Mouse (Mus musculus): Measurements from ENCODE around the gene Tmem14a. TPM values are rescaled to one million over a fixed set of nuclear protein-coding genes. Genes with fewer than 3 reads are reported as not detected.
"Not testable (repeated sequence)": the region's sequence is repeated elsewhere in the genome, so short reads cannot be mapped to it uniquely, and the experiment has no call there.

The Tmem14a gene
- polyA plus RNA-seq (2015; fragmentation: Nextera tagmentation; extraction: Ambion mirVana), result 3.7 and 4.9 TPM in 2 replicates

- Histone ChIP-seq H3K9me3 (replicated peaks) (no peaks in the 10 kb centered on the region), H3K4me1 (replicated peaks) (peaks cover 14% of the 10 kb centered on the region), H3K4me2 (peak within 1 kb of the TSS; percentile 69), H3K9ac (peak within 1 kb of the TSS; percentile 76), H3K36me3 (no peaks in the 10 kb centered on the region), H3K27ac (no peak within 1 kb of the TSS), H3K27me3 (no peaks in the 10 kb centered on the region), H3K4me3 (replicated peaks) (peak within 1 kb of the TSS; percentile 68)
- ATAC-seq (ENCODE audit: low read depth) (peak; percentile 87), DNase-seq (peak; percentile 74)
- 0% methylated on average over 17 of the region's 17 CpGs for WGBS (ENCODE audit: insufficient replicate concordance)
These were observed at the start of gene Tmem14a for GRCm38 (mm10) chr1:21218489-21218919. Tmem14a (plus strand) TSS chr1:21218575.

- Histone ChIP-seq H3K4me1 (replicated peaks) (no peaks in the 10 kb centered on the region), H3K27me3 (no peaks in the 10 kb centered on the region), H3K9ac (no peak overlapping the region), H3K4me2 (no peak overlapping the region), H3K4me3 (replicated peaks) (no peak overlapping the region), H3K27ac (no peak overlapping the region), H3K36me3 (no peaks in the 10 kb centered on the region), H3K9me3 (replicated peaks) (no peaks in the 10 kb centered on the region)
- WGBS (ENCODE audit: insufficient replicate concordance), result 85% methylated on average over 6 of the region's 6 CpGs
- ATAC-seq (ENCODE audit: low read depth) (no peak), DNase-seq (no peak)
These were observed 33.2 kb upstream of the Tmem14a start for GRCm38 (mm10) chr1:21185196-21185595.

GRCm38 (mm10) chr1:21206241-21206640 lies 12.1 kb upstream of the Tmem14a start:
- Histone ChIP-seq H3K27me3 (no peaks in the 10 kb centered on the region), H3K4me2 (no peak overlapping the region), H3K4me1 (replicated peaks) (no peaks in the 10 kb centered on the region), H3K4me3 (replicated peaks) (no peak overlapping the region), H3K9ac (no peak overlapping the region), H3K9me3 (replicated peaks) (no peaks in the 10 kb centered on the region), H3K36me3 (no peaks in the 10 kb centered on the region), H3K27ac (no peak overlapping the region)
- no peak for DNase-seq
- no peak for ATAC-seq (ENCODE audit: low read depth)
- WGBS (ENCODE audit: insufficient replicate concordance), result 59% methylated on average over 1 of the region's 1 CpGs

- not testable (repeated sequence) for H3K9me3 ChIP-seq (replicated peaks); DNase-seq; H3K36me3 ChIP-seq; H3K27ac ChIP-seq; H3K27me3 ChIP-seq; H3K4me2 ChIP-seq; H3K4me1 ChIP-seq (replicated peaks); H3K9ac ChIP-seq; H3K4me3 ChIP-seq (replicated peaks)
- WGBS (ENCODE audit: insufficient replicate concordance), result 6% methylated on average over 3 of the region's 3 CpGs
- peak; percentile 26; the same call in 1 of the 2 replicates for ATAC-seq (ENCODE audit: low read depth)
These were observed 4.8 kb upstream of the Tmem14a start for GRCm38 (mm10) chr1:21213537-21213936.

GRCm38 (mm10) chr1:21213991-21214692 lies 4.2 kb upstream of the Tmem14a start:
- 48% methylated on average over 6 of the region's 6 CpGs for WGBS (ENCODE audit: insufficient replicate concordance)
- not testable (repeated sequence) for H3K27ac ChIP-seq; H3K4me2 ChIP-seq; H3K27me3 ChIP-seq; H3K4me3 ChIP-seq (replicated peaks); H3K9me3 ChIP-seq (replicated peaks); H3K9ac ChIP-seq; ATAC-seq (ENCODE audit: low read depth); H3K36me3 ChIP-seq; H3K4me1 ChIP-seq (replicated peaks); DNase-seq

- H3K9me3 ChIP-seq (replicated peaks), result no peaks in the 10 kb centered on the region
- no peak overlapping the region for H3K4me3 ChIP-seq (replicated peaks)
- H3K27ac ChIP-seq, result no peak overlapping the region
- no peaks in the 10 kb centered on the region for H3K36me3 ChIP-seq
- ATAC-seq (ENCODE audit: low read depth) (no peak), DNase-seq (no peak)
- WGBS (ENCODE audit: insufficient replicate concordance), result 76% methylated on average over 6 of the region's 6 CpGs
- no peaks in the 10 kb centered on the region for H3K4me1 ChIP-seq (replicated peaks)
- no peaks in the 10 kb centered on the region for H3K27me3 ChIP-seq
- H3K4me2 ChIP-seq, result no peak overlapping the region
- H3K9ac ChIP-seq, result no peak overlapping the region
These were observed 9.5 kb downstream of the Tmem14a start for GRCm38 (mm10) chr1:21227756-21228395.

- 76% methylated on average over 15 of the region's 15 CpGs for WGBS (ENCODE audit: insufficient replicate concordance)
- not testable (repeated sequence) for H3K9me3 ChIP-seq (replicated peaks); H3K4me2 ChIP-seq; H3K4me1 ChIP-seq (replicated peaks); H3K9ac ChIP-seq; ATAC-seq (ENCODE audit: low read depth); H3K4me3 ChIP-seq (replicated peaks); H3K27me3 ChIP-seq; DNase-seq; H3K27ac ChIP-seq; H3K36me3 ChIP-seq
These were observed 10.7 kb downstream of the Tmem14a start for GRCm38 (mm10) chr1:21228740-21229722.

GRCm38 (mm10) chr1:21230376-21230775 lies 12.0 kb downstream of the Tmem14a start:
- no peaks in the 10 kb centered on the region for H3K36me3 ChIP-seq
- H3K27me3 ChIP-seq, result no peaks in the 10 kb centered on the region
- no peaks in the 10 kb centered on the region for H3K4me1 ChIP-seq (replicated peaks)
- no peak overlapping the region for H3K4me3 ChIP-seq (replicated peaks)
- DNase-seq (no peak), ATAC-seq (ENCODE audit: low read depth) (no peak)
- H3K4me2 ChIP-seq, result no peak overlapping the region
- no peaks in the 10 kb centered on the region for H3K9me3 ChIP-seq (replicated peaks)
- 59% methylated on average over 2 of the region's 2 CpGs for WGBS (ENCODE audit: insufficient replicate concordance)
- no peak overlapping the region for H3K9ac ChIP-seq
- no peak overlapping the region for H3K27ac ChIP-seq

GRCm38 (mm10) chr1:21231744-21232464 lies 13.5 kb downstream of the Tmem14a start:
- DNase-seq (no peak), ATAC-seq (ENCODE audit: low read depth) (peak; percentile 73)
- H3K27ac ChIP-seq, result 0 out of 2 replicates have a peak overlapping the region, but pooled peaks have one; percentile 24

GRCm38 (mm10) chr1:21232516-21232915 lies 14.1 kb downstream of the Tmem14a start:
- no peaks in the 10 kb centered on the region for H3K4me1 ChIP-seq (replicated peaks)
- H3K9me3 ChIP-seq (replicated peaks), result no peaks in the 10 kb centered on the region
- H3K27me3 ChIP-seq, result no peaks in the 10 kb centered on the region
- no peak overlapping the region for H3K27ac ChIP-seq
- no peak overlapping the region for H3K4me3 ChIP-seq (replicated peaks)
- ATAC-seq (ENCODE audit: low read depth) (no peak), DNase-seq (no peak)
- no peak overlapping the region for H3K9ac ChIP-seq
- 52% methylated on average over 1 of the region's 1 CpGs for WGBS (ENCODE audit: insufficient replicate concordance)
- H3K4me2 ChIP-seq, result no peak overlapping the region
- H3K36me3 ChIP-seq, result no peaks in the 10 kb centered on the region

More at GRCm38 (mm10) chr1:21231744-21232464, 13.5 kb downstream of the Tmem14a start:
- Histone ChIP-seq H3K9me3 (replicated peaks) (no peaks in the 10 kb centered on the region), H3K4me1 (replicated peaks) (no peaks in the 10 kb centered on the region), H3K4me2 (no peak overlapping the region), H3K27me3 (no peaks in the 10 kb centered on the region), H3K36me3 (no peaks in the 10 kb centered on the region), H3K4me3 (replicated peaks) (no peak overlapping the region), H3K9ac (no peak overlapping the region)
- 60% methylated on average over 5 of the region's 5 CpGs for WGBS (ENCODE audit: insufficient replicate concordance)

Measured in liver, embryonic 13.5 days (tissue).